Mouse (Mus musculus) myocyte (in vitro differentiated cells): ENCODE data around the gene Faim2.

Experiments used
- CEBPB ChIP-seq: IDR thresholded peaks from 2 replicates; pipeline ENCODE4 v1.6.1; 2011; ENCODE audit warnings: mild to moderate bottlenecking, moderate library complexity; ENCODE audit not compliant: poor library complexity, insufficient read depth, severe bottlenecking
- E2F4 ChIP-seq: IDR thresholded peaks from one replicate; pipeline ENCODE4 v1.6.1; 2011; ENCODE audit warnings: mild to moderate bottlenecking, control low read depth, moderate library complexity; ENCODE audit not compliant: insufficient read depth
- MAX ChIP-seq: IDR thresholded peaks from one replicate; pipeline ENCODE4 v1.6.1; 2011; ENCODE audit warnings: low read depth, mild to moderate bottlenecking, control low read depth
- MYOD1 ChIP-seq, 3 experiments: IDR thresholded peaks; one replicate each; pipeline ENCODE4 v1.6.1; 2011; ENCODE audit warnings: control low read depth in 2 of 3, low read depth in 2 of 3, mild to moderate bottlenecking in 2 of 3, moderate library complexity in 1 of 3; ENCODE audit not compliant: insufficient read length in 2 of 3, control insufficient read depth in 1 of 3
- MYOG ChIP-seq, 3 experiments: IDR thresholded peaks; one replicate each; pipeline ENCODE4 v1.6.1; 2011; ENCODE audit warnings: control low read depth in 2 of 3, low read depth in 2 of 3, mild to moderate bottlenecking in 2 of 3; ENCODE audit not compliant: insufficient read length in 2 of 3, control insufficient read depth in 1 of 3, insufficient read depth in 1 of 3
- POLR2A ChIP-seq: IDR thresholded peaks from one replicate; pipeline ENCODE4 v1.6.1; 2011; ENCODE audit warnings: low read depth, mild to moderate bottlenecking, control low read depth, moderate library complexity; ENCODE audit not compliant: insufficient read length
- POLR2AphosphoS2 ChIP-seq: IDR thresholded peaks from one replicate; pipeline ENCODE4 v1.6.1; 2011; ENCODE audit warnings: low read depth, control low read depth; ENCODE audit not compliant: insufficient read length
- REST ChIP-seq: IDR thresholded peaks from one replicate; pipeline ENCODE4 v1.6.1; 2011; ENCODE audit warnings: mild to moderate bottlenecking, control low read depth, moderate library complexity; ENCODE audit not compliant: insufficient read depth, insufficient read length
- SRF ChIP-seq: IDR thresholded peaks from one replicate; pipeline ENCODE4 v1.6.1; 2011; ENCODE audit warnings: low read depth; ENCODE audit not compliant: control insufficient read depth, insufficient read length
- TCF12 ChIP-seq: IDR thresholded peaks from one replicate; pipeline ENCODE4 v1.6.1; 2011; ENCODE audit warnings: mild to moderate bottlenecking, control low read depth; ENCODE audit not compliant: poor library complexity, insufficient read depth, severe bottlenecking
- TCF3 ChIP-seq: IDR thresholded peaks from one replicate; pipeline ENCODE4 v1.6.1; 2011; ENCODE audit warnings: low read depth, control low read depth; ENCODE audit not compliant: insufficient read length
- USF1 ChIP-seq: IDR thresholded peaks from one replicate; pipeline ENCODE4 v1.6.1; 2011; ENCODE audit warnings: low read depth, mild to moderate bottlenecking, control low read depth, moderate library complexity

- no peak for TF ChIP-seq USF1
- no peak for TF ChIP-seq POLR2A
- TF ChIP-seq MAX = no peak
- TF ChIP-seq E2F4 = no peak
- TF ChIP-seq TCF3 = no peak
- no peak for TF ChIP-seq CEBPB
- no peak for TF ChIP-seq TCF12
- TF ChIP-seq POLR2AphosphoS2 = no peak
- no peak for TF ChIP-seq REST
- TF ChIP-seq SRF = no peak
- peak; percentile 18 to 63 (median 46) for TF ChIP-seq MYOD1 (IDR thresholded peaks at IDR 0.05; ENCODE audit: control insufficient read depth in 1 of 3, insufficient read length in 2 of 3, low read depth in 2 of 3)
- TF ChIP-seq MYOG (IDR thresholded peaks at IDR 0.05; ENCODE audit: control insufficient read depth in 1 of 3, insufficient read depth in 1 of 3, insufficient read length in 2 of 3, low read depth in 2 of 3) = peak in 2 of 3 experiments; percentile 19 to 77
Observed at GRCm38 (mm10) chr15:99455415-99455814, 72.5 kb downstream of the Faim2 start.
